Mouse (Mus musculus) c-Kit-positive CD71-positive TER-119-negative erythroid progenitor cells, embryonic 14.5 days (primary cell): ENCODE measurements at regions not wholly inside any gene's neighbourhood (a gene's known extent, or its start where the extent isn't known, plus 50 kb on each side); places are given as distances from the start of the nearest gene placed in this dataset.

Experiments
- DNase-seq: peaks from one replicate; pipeline ENCODE4 v3.0.0-alpha.2; 2013; ENCODE audit warnings: low read depth

DNA sequence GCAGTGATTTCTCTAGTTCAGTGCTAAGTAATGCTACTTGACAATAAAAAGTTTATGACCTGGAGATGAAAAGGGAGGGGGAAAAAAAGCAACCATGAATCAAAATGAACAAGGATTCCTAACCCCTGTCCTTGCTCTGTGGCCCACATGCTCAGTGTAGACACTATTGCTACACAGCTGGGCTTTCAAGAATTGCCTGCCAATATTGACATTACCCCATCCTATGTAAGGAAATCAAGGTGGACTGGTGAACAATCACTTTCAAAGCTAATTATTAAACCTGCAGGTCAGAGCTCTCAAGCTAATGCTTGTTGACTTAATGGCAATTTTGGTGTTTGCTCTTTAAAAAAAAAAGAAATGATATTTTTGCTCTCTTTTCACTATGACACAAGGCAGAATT is 491.8 kb downstream of the Bcl11a start:
- DNase-seq: no peak

DNA sequence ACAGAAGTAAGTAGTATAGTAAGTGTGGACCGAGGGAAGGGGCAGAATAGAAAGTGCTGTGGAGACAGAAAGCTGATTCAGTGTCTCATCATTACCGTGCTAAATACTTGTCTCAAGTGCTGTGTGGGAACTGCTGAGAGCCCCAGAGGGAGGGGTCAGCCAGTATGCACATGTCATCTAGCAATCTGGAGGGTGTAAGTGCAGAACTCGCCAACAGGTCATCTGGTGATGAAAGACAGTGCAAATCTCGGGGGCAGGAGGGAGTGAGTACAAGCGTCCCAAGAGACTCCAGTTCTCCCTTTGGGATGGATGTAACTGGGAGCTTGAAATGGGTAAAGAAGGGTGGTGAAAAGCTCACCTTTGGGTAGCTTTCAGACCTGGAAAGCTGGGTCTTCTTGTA is 535.7 kb downstream of the Bcl11a start:
- no peak for DNase-seq

DNA sequence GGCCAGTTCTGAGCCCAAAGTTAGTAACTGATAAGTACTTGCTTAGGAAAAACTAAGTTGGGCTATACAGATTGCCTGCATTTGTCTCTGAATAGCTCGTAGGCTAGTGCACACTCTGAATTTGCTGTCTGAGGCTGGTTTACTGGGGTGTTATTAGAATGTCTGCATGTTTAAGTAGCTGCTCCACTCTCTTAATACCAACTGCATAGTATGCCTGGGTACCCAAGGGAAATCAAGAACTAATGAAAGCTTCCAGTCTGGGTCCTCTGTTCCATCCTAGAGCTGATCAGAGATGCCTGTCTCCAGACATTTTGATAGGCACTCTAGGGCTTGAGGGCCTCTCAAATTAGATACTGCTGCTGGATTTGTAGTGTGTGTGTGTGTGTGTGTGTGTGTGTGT is 537.6 kb downstream of the Bcl11a start:
- no peak for DNase-seq

DNA sequence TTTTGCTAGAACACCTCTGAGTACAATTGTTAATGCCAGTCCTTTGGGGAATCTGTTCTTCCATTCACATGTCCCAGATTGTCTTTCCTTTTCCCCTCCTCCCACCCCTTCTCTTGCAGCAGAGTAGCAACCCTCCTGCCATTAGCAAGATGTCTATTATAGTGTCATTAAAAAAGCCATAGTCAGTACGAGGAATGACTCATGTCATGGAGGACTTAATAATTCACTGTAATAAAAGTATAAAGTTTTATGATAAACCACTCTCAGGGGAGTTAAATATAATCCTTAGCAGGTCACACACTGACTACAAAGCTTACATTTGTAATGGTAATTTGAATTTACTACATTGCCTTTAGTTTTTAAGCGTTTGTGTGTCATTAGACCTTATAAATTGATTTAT is 540.7 kb downstream of the Bcl11a start:
- no peak for DNase-seq

DNA sequence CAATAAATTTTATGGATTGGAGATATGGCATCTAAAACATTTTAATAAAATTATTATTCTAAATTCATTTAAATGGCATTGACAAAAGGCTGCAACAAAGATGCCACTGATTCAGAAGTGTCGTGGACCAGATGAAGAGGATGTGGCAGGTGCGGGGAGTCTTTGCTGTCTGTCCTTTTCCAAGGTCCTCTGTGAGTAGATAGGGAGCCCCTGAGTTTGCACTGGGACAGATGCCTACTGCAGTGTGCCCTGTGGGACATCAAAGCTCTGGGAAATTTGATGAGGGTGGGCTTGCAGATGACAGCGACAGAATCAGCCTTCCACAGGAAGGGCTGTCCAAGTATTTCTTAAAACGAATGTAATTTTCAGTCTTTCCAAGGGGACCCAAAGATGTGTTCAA is 541.2 kb downstream of the Bcl11a start:
- DNase-seq: no peak

DNA sequence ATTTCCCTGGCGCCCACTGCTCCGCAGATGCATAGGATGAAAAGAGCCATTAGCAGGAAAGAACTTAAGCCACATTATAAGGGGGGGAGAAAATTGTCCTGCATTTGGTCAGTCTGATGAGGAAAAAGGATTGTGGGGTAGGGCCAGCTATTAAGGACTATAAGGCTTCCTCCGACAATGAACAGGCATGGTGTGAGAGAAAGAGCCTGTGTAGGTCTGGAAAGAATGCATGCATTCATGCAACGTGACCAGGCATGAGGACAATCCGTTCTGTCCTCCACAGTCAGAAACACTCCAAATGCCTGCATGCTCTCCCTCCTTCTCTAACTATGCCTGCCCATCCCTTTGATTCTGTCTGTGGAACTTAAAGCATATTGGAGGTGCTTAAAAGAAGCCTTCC is 550.8 kb downstream of the Bcl11a start:
- DNase-seq: no peak

DNA sequence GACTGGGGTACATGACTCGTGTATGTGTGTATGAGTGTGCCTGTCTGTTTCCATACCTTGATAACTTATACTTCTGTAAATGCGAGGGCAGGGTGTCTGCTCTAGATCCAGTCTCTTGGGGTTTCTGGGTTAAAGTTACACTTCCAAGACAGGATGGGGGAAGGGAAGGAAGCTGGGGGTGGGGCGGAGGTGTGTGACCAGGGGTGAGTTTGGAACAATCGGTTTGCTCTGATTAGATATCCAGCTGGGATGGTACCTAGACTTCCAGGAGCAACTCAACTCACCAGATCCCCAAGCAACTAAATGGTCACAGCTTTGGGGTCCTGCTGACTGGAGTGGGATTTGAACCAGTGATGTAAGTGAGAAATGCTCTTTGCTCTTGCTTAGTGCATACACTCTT is 551.6 kb downstream of the Bcl11a start:
- no peak for DNase-seq

DNA sequence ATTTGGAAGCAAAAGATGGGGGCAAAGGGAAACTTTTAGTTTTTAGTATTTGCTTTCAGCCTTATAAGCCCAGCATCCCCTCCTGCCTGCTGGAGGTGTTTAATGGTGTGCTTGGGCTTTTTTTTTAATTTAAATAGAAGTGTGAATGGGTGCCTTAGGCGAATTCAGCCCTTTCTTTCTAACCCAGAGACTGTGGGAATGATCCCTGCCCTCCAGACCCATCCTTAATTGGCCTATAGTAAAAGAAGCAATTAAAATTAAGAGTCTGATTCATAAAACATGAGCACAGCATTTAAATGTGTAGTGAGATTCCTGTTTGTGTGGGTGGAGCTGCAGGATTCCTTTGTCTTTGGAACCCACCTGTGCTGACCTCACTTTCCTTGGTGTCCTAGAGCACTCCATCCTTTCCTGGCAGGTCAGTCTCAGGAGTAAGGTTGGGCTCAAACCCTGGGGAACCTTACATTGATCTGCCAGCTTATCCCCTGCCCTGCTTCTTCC is 552.6 kb downstream of the Bcl11a start:
- DNase-seq: no peak

DNA sequence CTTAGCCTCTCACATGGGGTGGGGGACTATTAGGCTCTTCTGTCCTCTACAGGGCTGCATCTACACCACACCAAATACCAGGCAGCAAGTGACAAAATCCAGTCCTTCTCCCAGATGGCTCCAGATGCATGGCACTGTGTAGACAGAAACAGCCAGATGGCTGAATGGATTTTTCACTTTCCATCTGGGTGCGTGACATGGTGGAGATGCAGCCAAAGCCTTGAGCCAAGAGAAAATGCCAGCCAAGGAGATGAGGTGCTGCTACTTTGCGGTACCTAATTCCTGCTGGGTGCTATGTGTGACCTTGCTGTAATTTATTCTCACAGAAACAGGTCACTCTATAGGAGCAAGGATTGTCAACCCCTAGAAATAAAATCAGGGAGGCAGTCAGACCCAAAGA is 553.8 kb downstream of the Bcl11a start:
- no peak for DNase-seq

DNA sequence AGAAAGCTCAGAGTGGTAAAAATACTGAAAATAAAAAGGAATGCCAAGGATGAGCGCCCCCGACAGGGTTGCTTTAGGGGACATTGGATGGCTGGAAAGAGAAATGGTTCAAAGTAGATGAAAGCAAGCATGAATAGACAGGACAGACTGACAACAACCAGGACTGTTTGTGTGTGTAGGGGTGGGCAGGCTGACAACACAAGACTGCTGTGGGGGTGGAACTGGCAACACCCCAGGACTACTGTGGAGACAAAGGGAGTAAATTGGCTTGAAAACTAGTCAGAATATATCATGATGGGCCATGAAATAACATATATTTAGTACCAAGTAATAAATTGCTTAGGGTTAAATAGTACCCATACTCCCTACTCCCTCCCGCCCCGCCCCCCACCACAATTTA is 558.9 kb downstream of the Bcl11a start:
- DNase-seq: no peak

DNA sequence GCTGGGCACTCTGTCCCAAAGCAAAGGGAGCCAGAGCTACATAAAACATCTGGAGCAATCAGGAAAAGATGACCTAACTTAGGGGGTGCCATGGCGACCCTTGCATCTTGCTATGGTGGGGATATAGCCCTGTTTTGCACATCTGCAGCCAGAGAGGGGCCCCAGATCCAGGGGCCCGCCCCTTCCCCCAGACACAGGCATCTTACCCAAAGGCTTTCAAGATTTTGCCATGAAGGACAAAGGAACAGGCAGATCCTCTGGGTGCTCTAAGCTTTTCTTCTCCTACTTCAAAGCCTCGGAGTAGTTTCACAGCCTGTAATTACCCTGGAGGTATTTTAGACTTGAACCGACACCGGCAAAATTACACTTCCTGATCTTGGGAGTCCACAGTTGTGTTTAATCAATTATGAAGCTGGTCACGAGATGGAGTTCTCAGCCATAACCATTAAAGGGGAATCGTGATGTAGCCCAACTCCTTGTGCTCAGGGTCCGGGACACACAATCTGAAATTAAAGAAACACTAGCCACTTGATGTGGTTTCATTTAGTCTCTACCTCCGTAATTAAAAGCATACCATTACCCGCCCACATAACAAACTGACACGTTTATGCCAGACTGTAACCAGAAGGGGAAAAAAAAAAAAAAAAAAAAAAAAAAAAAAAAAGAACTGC is 565.7 kb downstream of the Bcl11a start:
- DNase-seq: no peak

DNA sequence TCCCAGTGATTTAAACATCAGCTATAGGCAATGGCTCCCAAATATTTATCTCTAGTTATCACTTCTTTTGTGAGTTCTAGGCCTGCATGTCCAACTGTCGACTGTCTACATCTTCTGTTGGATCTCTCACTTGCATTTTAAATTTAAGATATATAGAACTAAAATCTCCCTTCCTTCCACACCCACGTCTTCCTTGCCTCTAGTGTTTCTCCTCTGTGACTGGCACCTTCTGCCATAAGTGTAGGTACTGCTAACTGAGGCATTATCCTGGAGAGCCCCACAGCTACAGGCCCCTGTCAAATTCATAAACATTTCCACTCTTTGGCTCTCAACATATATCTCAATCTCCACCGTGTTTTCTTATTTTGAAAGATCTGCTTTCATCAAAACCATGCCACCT is 575.0 kb downstream of the Bcl11a start:
- no peak for DNase-seq

DNA sequence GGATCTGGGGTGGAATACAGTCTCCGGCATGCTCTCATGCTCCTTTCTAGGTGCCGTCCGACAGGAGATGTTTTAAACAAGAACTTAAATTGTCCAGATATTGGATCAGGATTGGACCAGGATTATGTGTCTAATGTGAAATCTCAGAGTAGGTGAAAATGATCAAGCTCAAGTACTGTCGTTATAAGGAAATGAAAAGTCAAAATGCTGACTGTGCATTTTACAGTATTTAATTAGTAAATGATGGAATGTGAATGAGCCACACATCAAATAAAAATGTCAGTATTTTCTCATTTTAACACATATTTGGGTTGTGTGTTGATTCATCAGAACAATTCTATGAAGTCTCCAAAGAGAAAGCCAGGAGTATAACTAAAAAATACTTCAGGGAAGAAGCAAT is 586.2 kb downstream of the Bcl11a start:
- DNase-seq: no peak

DNA sequence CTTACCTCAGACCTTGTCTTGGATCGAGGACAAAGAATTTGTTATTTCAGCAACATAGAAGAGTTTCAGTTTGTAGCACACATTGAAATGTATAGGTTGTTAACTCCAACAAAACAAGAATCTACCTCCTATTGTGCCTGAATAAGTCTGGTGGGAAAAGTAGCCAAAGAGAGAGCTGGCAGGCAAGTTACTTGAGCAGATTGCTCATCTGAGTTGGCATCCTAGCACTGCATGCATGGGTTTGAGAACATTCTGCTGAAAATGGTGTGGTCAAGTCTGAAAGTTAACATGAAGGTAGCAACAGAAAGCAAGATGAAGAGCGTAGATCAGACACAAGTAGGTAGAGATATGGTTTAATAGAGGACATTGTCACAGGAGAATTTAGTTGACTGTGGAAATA is 587.5 kb downstream of the Bcl11a start:
- DNase-seq: no peak

DNA sequence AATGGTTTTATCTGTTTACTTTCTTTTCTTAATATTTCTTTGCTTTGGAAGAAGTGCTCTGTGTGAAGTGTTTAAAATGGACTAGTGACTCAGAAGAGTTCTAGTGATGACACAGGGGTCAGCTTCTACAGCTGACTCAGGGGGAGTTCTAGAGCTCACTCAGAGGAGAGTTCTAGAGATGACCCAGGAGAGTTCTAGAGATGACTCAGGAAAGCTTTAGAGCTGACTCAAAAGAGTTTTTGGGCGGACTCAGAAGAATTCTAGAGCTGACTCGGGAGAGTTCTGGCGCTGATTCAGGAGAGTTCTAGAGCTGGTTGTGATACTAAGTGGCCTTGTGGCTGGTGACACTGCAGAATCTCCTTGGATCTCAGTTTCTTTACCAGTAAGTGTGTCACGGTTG is 593.8 kb downstream of the Bcl11a start:
- no peak for DNase-seq

DNA sequence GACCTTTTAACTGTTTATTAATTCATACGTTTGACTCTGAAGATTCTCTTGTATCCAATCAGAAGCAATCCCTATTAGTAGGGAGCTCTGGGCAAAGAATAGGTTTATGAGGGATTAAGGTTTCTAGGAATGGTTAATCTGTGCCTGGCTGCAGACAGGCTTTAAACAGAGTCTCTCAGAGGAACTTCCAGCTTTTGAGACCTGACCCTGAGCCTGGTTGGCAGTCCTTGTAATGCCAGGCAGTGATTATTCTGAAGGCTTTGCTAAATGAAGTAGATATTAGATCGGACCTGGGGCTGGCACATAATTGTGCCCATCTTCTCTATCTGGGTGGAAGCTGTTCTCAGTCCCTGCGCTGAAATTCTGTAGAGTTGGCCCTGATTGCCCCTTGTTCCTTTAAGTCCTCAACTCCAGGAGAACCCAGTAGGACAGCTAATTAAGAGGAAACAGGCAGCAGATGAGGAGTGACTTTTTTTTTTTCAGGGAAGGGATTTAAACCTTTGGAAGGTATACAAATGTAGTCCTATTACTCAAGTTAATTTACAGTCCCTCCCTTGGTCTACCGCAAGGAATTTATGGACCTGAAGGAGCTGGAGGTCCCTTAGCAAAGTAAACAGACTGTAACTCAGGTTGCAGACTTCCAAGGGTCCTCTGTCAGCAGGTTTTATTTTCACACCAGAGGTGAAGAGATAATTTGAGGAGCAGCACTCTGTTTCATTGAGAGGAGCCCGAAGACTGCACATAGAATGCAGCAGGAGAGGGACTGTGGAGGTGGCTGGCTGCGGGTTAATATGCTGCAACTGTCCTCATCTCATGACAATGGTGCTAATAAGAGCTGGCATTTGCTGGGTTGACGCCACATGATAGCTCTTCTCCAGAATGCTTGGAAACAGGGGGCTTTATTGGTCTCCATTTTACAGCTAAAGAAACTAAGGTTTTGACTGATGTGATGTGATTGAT is 595.7 kb downstream of the Bcl11a start:
- DNase-seq: no peak

DNA sequence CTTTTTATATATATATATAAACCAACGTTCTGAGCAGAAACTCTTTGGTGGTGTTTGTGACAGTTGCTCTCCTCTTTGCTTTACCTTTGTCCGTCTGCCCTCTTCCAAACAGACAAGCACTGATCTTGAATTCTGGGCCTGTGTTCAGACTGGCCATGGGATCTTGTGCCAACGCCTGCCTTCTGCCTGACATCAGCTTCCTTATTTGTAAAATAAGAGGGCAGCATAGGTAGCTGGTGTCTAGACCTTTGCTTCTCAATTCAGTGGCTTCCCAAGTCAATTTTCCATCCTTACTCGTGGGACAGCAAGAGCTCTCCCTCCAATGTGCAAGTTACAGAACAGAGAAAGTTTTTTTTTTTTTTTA is 596.3 kb downstream of the Bcl11a start:
- no peak for DNase-seq

DNA sequence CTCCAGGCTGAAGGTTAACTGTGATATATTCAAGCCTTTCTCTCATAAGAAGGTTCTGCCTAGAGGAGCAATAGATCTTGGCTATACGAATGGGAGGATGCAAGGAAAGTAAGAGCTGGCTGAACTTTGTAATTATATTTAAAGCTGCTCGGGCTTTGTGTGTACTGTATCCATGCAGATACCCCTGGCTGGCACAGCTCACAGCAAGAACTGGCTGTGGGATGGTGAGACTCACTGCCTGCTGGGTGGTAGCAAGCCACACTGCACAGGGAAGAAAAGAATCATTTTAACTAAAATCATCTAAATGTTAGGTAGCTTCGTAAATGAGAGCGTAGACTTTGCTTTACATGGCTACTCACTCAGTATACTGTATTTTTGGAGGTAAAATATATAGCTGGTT is 599.2 kb downstream of the Bcl11a start:
- DNase-seq: no peak

DNA sequence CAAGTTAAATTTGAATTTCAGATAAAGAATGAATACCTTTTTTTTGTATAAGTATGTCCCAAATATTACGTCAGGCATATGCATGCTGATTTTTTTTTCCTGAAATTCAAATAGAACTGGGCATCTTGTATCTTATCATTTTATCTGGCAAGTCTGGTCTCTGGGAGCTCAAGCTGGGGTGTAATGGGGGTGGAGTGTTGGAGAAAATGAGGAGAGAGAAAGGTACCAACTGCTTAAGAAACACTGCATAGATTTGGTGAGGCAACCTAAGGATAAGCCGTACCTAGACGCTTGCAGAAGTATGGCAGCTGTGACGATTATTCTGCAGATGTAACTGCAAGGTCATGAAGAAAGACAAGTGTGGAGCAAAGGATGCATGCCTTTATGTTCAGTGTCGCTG is 601.7 kb downstream of the Bcl11a start:
- DNase-seq: no peak

DNA sequence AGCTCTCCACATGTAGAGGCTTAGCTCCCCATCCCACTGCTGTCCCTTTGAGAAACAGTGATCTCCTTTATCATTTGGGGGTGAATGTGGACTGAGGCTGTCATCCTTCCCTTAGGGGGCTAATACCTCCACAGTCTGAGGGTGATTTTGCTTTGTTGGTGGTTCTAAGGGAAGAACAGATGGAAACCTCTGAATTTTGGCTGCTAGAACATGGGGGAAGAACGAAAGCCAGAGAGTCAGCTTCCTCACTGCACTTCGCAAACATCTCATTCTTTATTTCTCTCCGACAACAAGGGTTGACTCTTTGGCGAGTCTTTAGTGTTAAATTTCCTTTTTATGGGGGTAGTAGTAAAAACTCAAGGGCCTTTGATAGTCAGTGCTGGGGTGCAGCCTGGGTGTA is 604.6 kb downstream of the Bcl11a start:
- DNase-seq: no peak

DNA sequence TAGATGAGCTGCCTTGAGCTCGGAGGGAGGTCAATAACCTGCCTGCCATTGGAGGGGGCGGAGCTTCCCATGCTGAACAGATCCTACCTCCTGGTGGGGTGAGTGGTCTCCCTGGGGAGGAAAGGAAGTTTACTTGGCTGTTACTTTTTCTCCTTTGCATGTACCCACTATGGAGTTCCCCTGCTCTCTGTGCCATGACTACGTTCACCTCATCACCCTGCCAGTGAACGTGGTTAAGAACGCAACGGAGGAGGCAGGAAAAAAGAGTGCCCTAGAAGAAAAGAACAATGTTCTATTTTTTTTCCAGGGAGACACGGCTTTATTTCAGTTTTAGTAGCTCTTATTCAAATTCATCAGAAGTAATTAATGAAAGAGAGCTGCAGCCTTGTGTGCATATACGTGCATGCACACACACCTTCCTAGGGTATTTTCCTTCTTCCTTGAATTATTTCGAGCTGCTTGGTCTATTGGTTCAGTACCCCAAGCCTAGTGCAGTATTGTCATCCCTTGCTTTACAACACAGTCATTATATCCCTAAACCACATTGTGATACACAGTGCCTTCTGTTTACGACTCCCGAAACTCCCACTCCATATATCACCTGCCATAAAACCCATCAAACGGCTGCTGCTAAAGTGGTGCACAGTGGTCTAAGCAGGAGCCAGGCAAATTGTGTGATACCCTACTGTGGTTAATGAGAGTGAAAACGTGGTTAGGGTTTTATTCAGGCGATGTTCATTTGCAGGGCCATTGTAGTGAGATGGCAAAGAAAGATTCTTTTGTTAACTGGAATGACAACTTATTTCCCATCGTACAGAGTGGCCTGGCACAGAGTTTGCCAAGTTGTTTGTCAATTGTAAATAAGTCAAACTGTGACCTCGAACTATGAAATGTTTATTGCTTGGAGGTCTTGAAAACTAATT is 608.0 kb downstream of the Bcl11a start:
- no peak for DNase-seq

DNA sequence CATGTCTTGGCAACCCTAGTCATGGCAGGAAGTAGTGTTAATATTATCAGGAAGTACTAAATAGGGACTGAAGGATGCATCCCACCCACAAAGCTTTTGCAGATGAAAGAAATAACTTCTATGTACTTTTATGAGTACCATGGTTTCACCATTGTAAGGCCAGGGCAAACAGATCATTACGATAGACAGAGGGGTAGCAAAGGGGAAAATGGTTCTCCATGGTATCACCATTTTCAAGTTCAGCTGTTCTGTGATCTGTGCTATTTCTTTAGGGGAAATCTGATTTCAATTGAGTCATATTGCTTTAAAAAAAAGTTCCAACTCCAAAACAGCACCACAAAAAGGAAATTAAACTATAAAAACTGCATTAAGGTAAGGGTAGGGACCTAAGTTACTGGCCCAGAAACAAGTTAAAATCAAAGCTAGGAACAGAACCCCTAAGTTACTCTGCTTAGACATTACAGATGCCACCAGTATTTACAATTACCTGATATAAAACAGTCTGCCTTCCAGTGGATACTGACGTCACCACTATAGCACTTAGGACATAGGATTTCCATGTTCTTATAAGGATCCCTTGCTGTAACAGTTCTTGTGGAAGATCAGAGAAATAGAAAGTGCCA is 610.4 kb downstream of the Bcl11a start:
- no peak for DNase-seq
